Mouse (Mus musculus): Measurements from ENCODE around the gene Zcwpw1. TPM values are rescaled to one million over a fixed set of nuclear protein-coding genes. Genes with fewer than 3 reads are reported as not detected.

Zcwpw1 gene
- total RNA-seq, 1 experiment: 33.0 TPM

GRCm38 (mm10) chr5:137741023-137741931 lies 46.3 kb upstream of the Zcwpw1 start, which contains the start of gene Nyap1:
Gene Nyap1, minus strand, starts transcription at chr5:137741607.
- Histone ChIP-seq H3K9ac (ENCODE audit: insufficient read depth, low read depth, low read length, poor library complexity, severe bottlenecking) (peak within 1 kb of the TSS; percentile 87), H3K4me3 (ENCODE audit: insufficient read depth in 1 of 2, low read depth in 1 of 2, low read length in 2 of 2, poor library complexity in 1 of 2, severe bottlenecking in 1 of 2) (peak within 1 kb of the TSS; percentile 90 to 98), H3K4me1 (ENCODE audit: control insufficient read depth in 2 of 2, insufficient read depth in 2 of 2, low read length in 2 of 2, poor library complexity in 1 of 2) (peaks cover 2 to 21% of the 10 kb centered on the region in 2 experiments; a peak in 3 of 4 replicates), H3K9me3 (ENCODE audit: control insufficient read depth, insufficient read depth, low read depth, low read length) (no peaks in the 10 kb centered on the region), H3K36me3 (ENCODE audit: control insufficient read depth, insufficient read depth, low read length, poor library complexity, severe bottlenecking) (peaks cover 3% of the 10 kb centered on the region; the same call in 1 of the 2 replicates), H3K27ac (ENCODE audit: insufficient read depth, low read depth, low read length, poor library complexity, severe bottlenecking) (peak within 1 kb of the TSS; percentile 37; the same call in 1 of the 2 replicates)
- in situ Hi-C loops (cut with MboI; ENCODE audit: low sequenced_read_pairs in 2 of 2, unreplicated experiment in 2 of 2): no loop called here
- TF ChIP-seq MAFK (IDR thresholded peaks at IDR 0.05; ENCODE audit: insufficient read depth, low read depth, low read length): no peak
- no peak for TF ChIP-seq ZNF384 (IDR thresholded peaks at IDR 0.05; ENCODE audit: low read depth, low read length)
- DNase-seq (ENCODE audit: low read depth, low spot score): peak; percentile 63

GRCm38 (mm10) chr5:137742048-137742447 lies 45.5 kb upstream of the Zcwpw1 start:
- TF ChIP-seq ZC3H11A (IDR thresholded peaks at IDR 0.05; ENCODE audit: borderline replicate concordance, low read depth, low read length) (no peak), HCFC1 (IDR thresholded peaks at IDR 0.05; ENCODE audit: borderline replicate concordance, insufficient read depth, low read length) (no peak), MAFK (IDR thresholded peaks at IDR 0.05; ENCODE audit: insufficient read depth, low read depth, low read length) (no peak), ZNF384 (IDR thresholded peaks at IDR 0.05; ENCODE audit: low read depth, low read length) (no peak), CHD2 (IDR thresholded peaks at IDR 0.05; ENCODE audit: low read depth, low read length) (no peak)
- Histone ChIP-seq H3K36me3 (ENCODE audit: control insufficient read depth, insufficient read depth, low read length, poor library complexity, severe bottlenecking) (peaks cover 3% of the 10 kb centered on the region; the same call in 1 of the 2 replicates), H3K4me3 (ENCODE audit: insufficient read depth in 1 of 2, low read depth in 1 of 2, low read length in 2 of 2, poor library complexity in 1 of 2, severe bottlenecking in 1 of 2) (peak overlapping the region; percentile 90 to 98; a peak in 3 of 4 replicates), H3K9ac (ENCODE audit: insufficient read depth, low read depth, low read length, poor library complexity, severe bottlenecking) (peak overlapping the region; percentile 45; the same call in 1 of the 2 replicates), H3K9me3 (ENCODE audit: control insufficient read depth, insufficient read depth, low read depth, low read length) (no peaks in the 10 kb centered on the region), H3K27ac (ENCODE audit: insufficient read depth, low read depth, low read length, poor library complexity, severe bottlenecking) (no peak overlapping the region; the same call in 1 of the 2 replicates), H3K4me1 (ENCODE audit: control insufficient read depth in 2 of 2, insufficient read depth in 2 of 2, low read length in 2 of 2, poor library complexity in 1 of 2) (peaks cover 2 to 21% of the 10 kb centered on the region in 2 experiments; a peak in 3 of 4 replicates)
- in situ Hi-C loops (cut with MboI; ENCODE audit: low sequenced_read_pairs in 2 of 2, unreplicated experiment in 2 of 2): no loop called here
- no peak for DNase-seq (ENCODE audit: low read depth, low spot score)

- peaks cover 2 to 25% of the 10 kb centered on the region in 2 experiments; a peak in 3 of 4 replicates for H3K4me1 ChIP-seq (ENCODE audit: control insufficient read depth in 2 of 2, insufficient read depth in 2 of 2, low read length in 2 of 2, poor library complexity in 1 of 2)
- no peak for DNase-seq (ENCODE audit: low read depth, low spot score)
These were observed 44.8 kb upstream of the Zcwpw1 start for GRCm38 (mm10) chr5:137742836-137743235.

GRCm38 (mm10) chr5:137744197-137744596 lies 43.4 kb upstream of the Zcwpw1 start:
- no peaks in the 10 kb centered on the region for H3K36me3 ChIP-seq (ENCODE audit: control insufficient read depth, insufficient read depth, low read length, poor library complexity, severe bottlenecking)
- H3K4me3 ChIP-seq (ENCODE audit: insufficient read depth in 1 of 2, low read depth in 1 of 2, low read length in 2 of 2, poor library complexity in 1 of 2, severe bottlenecking in 1 of 2): no peak overlapping the region
- DNase-seq (ENCODE audit: low read depth, low spot score): no peak
- peaks cover 3 to 28% of the 10 kb centered on the region in 2 experiments for H3K4me1 ChIP-seq (ENCODE audit: control insufficient read depth in 2 of 2, insufficient read depth in 2 of 2, low read length in 2 of 2, poor library complexity in 1 of 2)
- no peak overlapping the region for H3K9ac ChIP-seq (ENCODE audit: insufficient read depth, low read depth, low read length, poor library complexity, severe bottlenecking)
- in situ Hi-C loops (cut with MboI; ENCODE audit: low sequenced_read_pairs in 2 of 2, unreplicated experiment in 2 of 2): no loop called here
- no peaks in the 10 kb centered on the region for H3K9me3 ChIP-seq (ENCODE audit: control insufficient read depth, insufficient read depth, low read depth, low read length)
- H3K27ac ChIP-seq (ENCODE audit: insufficient read depth, low read depth, low read length, poor library complexity, severe bottlenecking): no peak overlapping the region
- TF ChIP-seq MAFK (IDR thresholded peaks at IDR 0.05; ENCODE audit: insufficient read depth, low read depth, low read length): no peak
- TF ChIP-seq ZC3H11A (IDR thresholded peaks at IDR 0.05; ENCODE audit: borderline replicate concordance, low read depth, low read length): no peak

More at GRCm38 (mm10) chr5:137742836-137743235, 44.8 kb upstream of the Zcwpw1 start:
- H3K27ac ChIP-seq (ENCODE audit: insufficient read depth, low read depth, low read length, poor library complexity, severe bottlenecking): no peak overlapping the region
- H3K36me3 ChIP-seq (ENCODE audit: control insufficient read depth, insufficient read depth, low read length, poor library complexity, severe bottlenecking): no peaks in the 10 kb centered on the region; the same call in 1 of the 2 replicates
- H3K4me3 ChIP-seq (ENCODE audit: insufficient read depth in 1 of 2, low read depth in 1 of 2, low read length in 2 of 2, poor library complexity in 1 of 2, severe bottlenecking in 1 of 2): no peak overlapping the region
- H3K9me3 ChIP-seq (ENCODE audit: control insufficient read depth, insufficient read depth, low read depth, low read length): no peaks in the 10 kb centered on the region
- TF ChIP-seq MAFK (IDR thresholded peaks at IDR 0.05; ENCODE audit: insufficient read depth, low read depth, low read length) (no peak), HCFC1 (IDR thresholded peaks at IDR 0.05; ENCODE audit: borderline replicate concordance, insufficient read depth, low read length) (no peak), ZC3H11A (IDR thresholded peaks at IDR 0.05; ENCODE audit: borderline replicate concordance, low read depth, low read length) (no peak), ZNF384 (IDR thresholded peaks at IDR 0.05; ENCODE audit: low read depth, low read length) (no peak), CHD2 (IDR thresholded peaks at IDR 0.05; ENCODE audit: low read depth, low read length) (no peak)
- no peak overlapping the region; the same call in 1 of the 2 replicates for H3K9ac ChIP-seq (ENCODE audit: insufficient read depth, low read depth, low read length, poor library complexity, severe bottlenecking)
- in situ Hi-C loops (cut with MboI; ENCODE audit: low sequenced_read_pairs in 2 of 2, unreplicated experiment in 2 of 2): no loop called here
